Mouse (Mus musculus) testis, adult 2 months (tissue): ENCODE data around the gene Ank3.

Experiments
- CTCF ChIP-seq: fragments of 200-500 bp; IDR thresholded peaks from 2 replicates; pipeline ENCODE4 v1.5.1; 2012; ENCODE audit warnings: low read depth, mild to moderate bottlenecking, inconsistent platforms, low read length, moderate library complexity; ENCODE audit not compliant: control insufficient read depth, insufficient read depth, insufficient replicate concordance
- POLR2A ChIP-seq: fragments of 200-500 bp; IDR thresholded peaks from 2 replicates; pipeline ENCODE4 v1.6.1; 2012; ENCODE audit warnings: low read depth, mild to moderate bottlenecking, inconsistent platforms, low read length, moderate library complexity; ENCODE audit not compliant: control insufficient read depth

DNA sequence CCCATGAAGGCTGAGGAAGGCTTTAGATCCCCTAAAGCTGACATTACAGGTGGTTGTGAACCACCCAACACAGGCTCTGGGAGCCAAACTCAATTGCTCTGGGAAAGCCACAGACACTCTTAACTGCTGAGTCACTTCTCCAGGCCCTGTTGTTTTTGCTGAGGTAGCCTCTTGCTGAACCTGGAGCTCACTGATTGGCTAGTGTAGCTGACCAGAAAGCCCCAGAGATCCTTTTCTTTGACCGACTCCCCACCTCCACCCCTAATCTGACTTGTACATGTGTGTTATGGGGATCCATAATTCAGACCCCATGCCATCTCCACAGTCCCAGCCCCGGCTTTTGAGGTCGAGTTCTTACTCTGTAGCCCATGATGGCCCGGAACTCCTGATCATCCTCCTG, 105.2 kb downstream of the Ank3 start:
- TF ChIP-seq POLR2A (no peak), CTCF (no peak)
